Comparison of ENCODE assay signal across 8 mouse cellular contexts in genomic region chr10:100486701-100487096, GRCm38 (mm10). TPM values are rescaled to one million over a fixed set of nuclear protein-coding genes. Genes with fewer than 3 reads are reported as not detected.
A peak's percentile ranks its signal among the peaks of the same experiment; 100 is the strongest.
DNase-seq lines count a peak whose midpoint lies in the region; ATAC-seq and TF ChIP-seq lines count a peak whose summit lies in the region.

No protein-coding gene starts in this region.

- peak overlapping the region; percentile 84 for H3K27ac ChIP-seq in hindbrain, embryonic 15.5 days (replicated peaks)

- H3K79me2 ChIP-seq in C2C12 (ENCODE audit: control insufficient read depth, insufficient read depth), result peaks cover 53% of the 10 kb centered on the region

- peaks cover 14% of the 10 kb centered on the region for H3K36me3 ChIP-seq in C2C12 (ENCODE audit: control insufficient read depth, insufficient read depth)
- no peaks in the 10 kb centered on the region for H3K36me3 ChIP-seq in hindbrain, embryonic 15.5 days

- peak overlapping the region; percentile 91 for H3K4me2 ChIP-seq in hindbrain, embryonic 15.5 days

- H3K27me3 ChIP-seq in C2C12 (ENCODE audit: control insufficient read depth, insufficient read depth, insufficient read length), result no peaks in the 10 kb centered on the region
- no peaks in the 10 kb centered on the region for H3K27me3 ChIP-seq in hindbrain, embryonic 15.5 days

- peak; percentile 5 for DNase-seq in gastrocnemius, postnatal 10 days
- no peak for DNase-seq in gastrocnemius, postnatal 4 days (ENCODE audit: low spot score in 2 of 2)
- peak; percentile 8 for DNase-seq in embryo, embryonic 11.5 days (ENCODE audit: low read depth, low spot score)
- peak; percentile 12 for DNase-seq in mesoderm, embryonic 11.5 days (ENCODE audit: low read depth, low spot score)
- no peak for DNase-seq in right cerebral cortex, postnatal 25 days
- no peak for DNase-seq in frontal cortex, adult 2 months (ENCODE audit: extremely low spot score in 1 of 2, low spot score in 1 of 2)

- H3K9me3 ChIP-seq in hindbrain, embryonic 15.5 days, result no peaks in the 10 kb centered on the region

- H3K4me3 ChIP-seq in C2C12 (ENCODE audit: insufficient read depth, poor library complexity, severe bottlenecking), result peak overlapping the region; percentile 69
- H3K4me3 ChIP-seq in hindbrain, embryonic 15.5 days, result peak overlapping the region; percentile 97

- peak overlapping the region; percentile 82 for H3K9ac ChIP-seq in hindbrain, embryonic 15.5 days

- under 1% methylated on average over 13 of the region's 13 CpGs for WGBS in hindbrain, embryonic 15.5 days

- H3ac ChIP-seq in C2C12 (ENCODE audit: control insufficient read depth, insufficient read length, low read depth), result peak overlapping the region; percentile 83

- no peak for TF ChIP-seq CTCF in C2C12 (IDR thresholded peaks at IDR 0.05; ENCODE audit: control insufficient read depth, insufficient read depth, insufficient read length)

- peak; percentile 15 for ATAC-seq in hindbrain, embryonic 15.5 days (ENCODE audit: low FRiP score, low read depth)

- H3K4me1 ChIP-seq in hindbrain, embryonic 15.5 days (replicated peaks), result peaks cover 10% of the 10 kb centered on the region

- H3K79me3 ChIP-seq in C2C12 (ENCODE audit: low read depth), result peaks cover 31% of the 10 kb centered on the region

TF ChIP-seq in C2C12, 6 proteins besides CTCF, POLR2A, EP300 and RAD21:
- no peak for TF ChIP-seq FOSL1 (IDR thresholded peaks at IDR 0.05; ENCODE audit: insufficient read depth, low read length, poor library complexity, severe bottlenecking)
- TF ChIP-seq MYOD1 (IDR thresholded peaks at IDR 0.05; ENCODE audit: control insufficient read depth, insufficient read length, low read depth), result no peak
- TF ChIP-seq MYOG (IDR thresholded peaks at IDR 0.05; ENCODE audit: control insufficient read depth, extremely low read depth, insufficient read length), result no peak
- no peak for TF ChIP-seq CEBPB (IDR thresholded peaks at IDR 0.05; ENCODE audit: low read depth)
- no peak for TF ChIP-seq MAX (IDR thresholded peaks at IDR 0.05)
- TF ChIP-seq USF1 (IDR thresholded peaks at IDR 0.05; ENCODE audit: low read depth), result no peak
TF ChIP-seq in C2C12: peak in this region for 0.

RNA-seq across cellular contexts. Expression of gene Tmtc3, which starts 0.5 kb away (rescaled TPM):
- 10 to 100 TPM in 1 of 2 experiments, 1 to 10 TPM in 1; 9.6 to 12.1 TPM for total RNA-seq in gastrocnemius, postnatal 10 days (2021)
- total RNA-seq in gastrocnemius, postnatal 4 days (2021), result 10 to 100 TPM; 15.1 to 16.7 TPM
- 3.4 TPM for polyA plus RNA-seq in C2C12 (2012; fragmentation: generic; extraction: Trizol)
- polyA plus RNA-seq in hindbrain, embryonic 15.5 days (2015; fragmentation: Nextera tagmentation; extraction: Ambion mirVana), result 11.6 and 12.4 TPM in 2 replicates
- polyA plus RNA-seq in frontal cortex, adult 2 months (2012; rRNA removed), result 6.4 and 7.1 TPM in 2 replicates

RNA-seq across cellular contexts. Expression of gene Cep290, which starts 0.7 kb away (rescaled TPM):
- total RNA-seq in gastrocnemius, postnatal 10 days (2021), result 1 to 10 TPM; 2.4 to 3.5 TPM
- 1 to 10 TPM; 4.6 to 5.3 TPM for total RNA-seq in gastrocnemius, postnatal 4 days (2021)
- polyA plus RNA-seq in C2C12 (2012; fragmentation: generic; extraction: Trizol), result 2.2 TPM
- 5.9 and 6.0 TPM in 2 replicates for polyA plus RNA-seq in hindbrain, embryonic 15.5 days (2015; fragmentation: Nextera tagmentation; extraction: Ambion mirVana)
- 7.5 and 9.6 TPM in 2 replicates for polyA plus RNA-seq in frontal cortex, adult 2 months (2012; rRNA removed)

Comparison
In these comparisons a context has a peak if more than half of its experiments do, and no peak if none do; other contexts are left out.
1. DNase-seq: peak in gastrocnemius, postnatal 10 days (single experiment), embryo, embryonic 11.5 days (single experiment) and mesoderm, embryonic 11.5 days (single experiment); none in gastrocnemius, postnatal 4 days (0 of 2), right cerebral cortex, postnatal 25 days (single experiment) and frontal cortex, adult 2 months (0 of 2).